Mouse (Mus musculus) lung, embryonic 14.5 days (tissue): ENCODE data around the gene Gpr176. TPM values are rescaled to one million over a fixed set of nuclear protein-coding genes. Genes with fewer than 3 reads are reported as not detected.

Experiments
- ATAC-seq: fragments of 200-750 bp; cut with Nextera tagmentation; 2 replicates; pipeline ENCODE4 v1.8.0; 2017; ENCODE audit warnings: mild to moderate bottlenecking, moderate TSS enrichment, moderate library complexity; ENCODE audit not compliant: insufficient read depth
- DNase-seq: peaks from one replicate; pipeline ENCODE4 v3.0.0-alpha.2; 2015
- H3K27ac ChIP-seq: fragments of 300-500 bp; sonication (generic); 2 replicates; pipeline ENCODE4 v1.5.1; 2014; ENCODE audit warnings: low read depth, mild to moderate bottlenecking, moderate library complexity
- H3K27me3 ChIP-seq: fragments of 300-500 bp; sonication (generic); 2 replicates; pipeline ENCODE4 v1.6.1; 2014; ENCODE audit warnings: low read length, control low read depth; ENCODE audit not compliant: insufficient read depth
- H3K36me3 ChIP-seq: fragments of 300-500 bp; sonication (generic); 2 replicates; pipeline ENCODE4 v1.6.1; 2014; ENCODE audit warnings: control low read depth; ENCODE audit not compliant: insufficient read depth
- H3K4me1 ChIP-seq: fragments of 300-500 bp; sonication (generic); 2 replicates; pipeline ENCODE4 v1.6.1; 2014; ENCODE audit warnings: antibody characterized with exemption, control low read depth; ENCODE audit not compliant: insufficient read depth
- H3K4me2 ChIP-seq: fragments of 300-500 bp; sonication (generic); 2 replicates; pipeline ENCODE4 v1.6.1; 2014; ENCODE audit warnings: mild to moderate bottlenecking
- H3K4me3 ChIP-seq: fragments of 300-500 bp; sonication (generic); 2 replicates; pipeline ENCODE4 v1.5.1; 2014; ENCODE audit warnings: low read depth, low read length
- H3K9ac ChIP-seq: fragments of 300-500 bp; sonication (generic); 2 replicates; pipeline ENCODE4 v1.6.1; 2014
- H3K9me3 ChIP-seq: fragments of 300-500 bp; sonication (generic); 2 replicates; pipeline ENCODE4 v1.6.1; 2016; ENCODE audit warnings: low read depth, low read length, control low read depth
- CTCF ChIP-seq: IDR thresholded peaks from 2 replicates; pipeline ENCODE4 v1.5.1; 2016; ENCODE audit warnings: antibody characterized with exemption, low read depth
- WGBS: fragments of 180-500 bp; shearing (Covaris S2); extraction: QIAGEN DNeasy Blood & Tissue Kit; methylation state at CpG from one replicate; pipeline ENCODE4 v1.1.7; 2014; 5-methylcytosine and 5-hydroxymethylcytosine counted together
- polyA plus RNA-seq: library from polyadenylated mRNA; unstranded; fragments of >200 nt; fragmentation: Nextera tagmentation; extraction: Ambion mirVana; gene quantifications from 2 replicates; pipeline ENCODE4 v1.2.1, GENCODE M21; 2014

Gene Gpr176
- polyA plus RNA-seq, 1 experiment from 2014 or later: 0.26 TPM

DNA sequence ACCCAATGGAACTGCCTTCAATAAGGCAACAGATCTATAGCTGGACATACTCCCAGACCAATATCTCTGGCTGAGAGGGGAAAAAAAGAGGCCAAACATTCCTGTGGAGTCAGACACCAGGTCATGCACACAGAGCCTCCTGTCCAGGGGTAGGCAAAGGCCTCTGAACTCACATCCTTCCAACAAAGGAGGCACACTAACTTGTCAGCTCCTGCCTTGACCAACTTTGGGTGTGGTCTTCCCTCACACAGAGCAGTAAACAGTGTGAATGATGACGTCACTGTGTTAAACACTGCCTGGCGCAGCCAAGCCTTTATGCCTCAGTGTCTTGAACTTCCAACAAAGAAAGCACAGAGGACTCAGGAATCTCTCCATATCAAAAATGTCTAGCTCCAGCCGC is 29.3 kb downstream of the Gpr176 start:
- Histone ChIP-seq H3K36me3 (no peaks in the 10 kb centered on the region), H3K4me3 (no peak overlapping the region), H3K4me2 (no peak overlapping the region), H3K27me3 (no peaks in the 10 kb centered on the region), H3K9ac (no peak overlapping the region), H3K9me3 (no peaks in the 10 kb centered on the region), H3K27ac (no peak overlapping the region), H3K4me1 (no peaks in the 10 kb centered on the region)
- ATAC-seq (no peak), DNase-seq (no peak)
- TF ChIP-seq CTCF: no peak
- WGBS: 66% methylated on average over 3 of the region's 3 CpGs

DNA sequence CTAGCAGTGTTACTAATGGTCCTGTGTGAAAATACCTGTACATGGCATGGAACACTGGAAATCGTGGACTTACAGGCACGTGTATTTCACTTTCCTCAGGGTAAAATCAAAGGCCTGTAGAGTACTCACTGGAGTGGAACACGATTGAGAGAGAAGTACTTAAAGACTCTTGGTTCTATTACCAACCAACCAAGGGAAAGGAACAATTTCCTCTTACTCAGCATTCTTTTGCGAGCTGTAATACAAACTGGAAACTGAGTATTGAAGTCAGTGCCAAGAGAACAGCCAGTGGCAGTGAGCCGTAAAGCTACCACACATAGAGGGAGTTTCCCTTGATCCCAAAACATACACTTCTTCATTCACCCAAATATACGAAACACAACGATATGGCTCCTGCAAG is 31.9 kb downstream of the Gpr176 start:
- Histone ChIP-seq H3K27ac (no peak overlapping the region), H3K9ac (no peak overlapping the region), H3K4me2 (no peak overlapping the region), H3K9me3 (no peaks in the 10 kb centered on the region), H3K4me1 (no peaks in the 10 kb centered on the region), H3K36me3 (no peaks in the 10 kb centered on the region), H3K27me3 (no peaks in the 10 kb centered on the region), H3K4me3 (no peak overlapping the region)
- no peak for TF ChIP-seq CTCF
- WGBS: 74% methylated on average over 7 of the region's 7 CpGs
- no peak for DNase-seq
- no peak for ATAC-seq

DNA sequence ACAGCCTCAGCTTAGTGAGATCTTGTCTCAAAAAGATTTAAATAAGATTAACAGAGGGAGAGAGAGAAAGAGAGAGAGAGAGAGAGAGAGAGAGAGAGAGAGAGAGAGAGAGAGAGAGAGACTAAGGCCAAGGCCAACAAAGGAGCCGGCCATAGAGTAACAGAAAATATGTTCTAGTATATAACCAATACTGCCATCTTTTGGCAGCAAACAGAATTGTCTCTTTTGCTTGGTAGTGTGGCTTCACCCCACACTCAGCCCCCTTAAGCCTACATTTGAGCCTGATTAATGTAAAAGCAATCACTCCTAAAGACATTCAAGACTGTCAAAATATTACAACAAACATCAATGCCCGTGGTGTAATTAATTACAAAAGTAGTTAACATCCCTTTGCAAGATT is 37.1 kb downstream of the Gpr176 start:
- H3K27ac ChIP-seq: no peak overlapping the region
- H3K9me3 ChIP-seq: no peaks in the 10 kb centered on the region
- H3K4me1 ChIP-seq: no peaks in the 10 kb centered on the region
- peak; percentile 49 for TF ChIP-seq CTCF
- H3K4me3 ChIP-seq: no peak overlapping the region
- H3K9ac ChIP-seq: no peak overlapping the region
- DNase-seq (peak; percentile 65), ATAC-seq (no peak)
- no peaks in the 10 kb centered on the region for H3K27me3 ChIP-seq
- H3K36me3 ChIP-seq: no peaks in the 10 kb centered on the region
- no peak overlapping the region for H3K4me2 ChIP-seq
- WGBS: 35% methylated on average over 2 of the region's 2 CpGs

DNA sequence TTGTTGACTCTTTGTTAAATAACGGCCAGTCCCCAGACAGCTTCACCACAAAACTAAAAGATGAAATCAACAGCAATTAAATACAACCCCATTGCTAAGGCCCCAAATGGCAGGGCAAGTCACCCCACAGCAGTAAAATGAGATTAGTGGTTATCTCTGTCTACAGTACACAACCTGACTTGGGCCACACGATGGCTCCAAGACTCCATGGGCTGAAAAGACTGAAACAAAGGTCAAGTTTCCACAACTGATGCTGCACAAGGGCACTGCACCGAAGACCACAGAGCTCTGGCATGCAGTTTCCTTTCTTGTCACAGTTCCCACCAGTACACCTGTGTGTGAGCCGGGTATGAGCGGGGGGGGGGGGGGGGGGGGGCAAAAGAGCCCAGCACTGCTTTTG is 50.6 kb downstream of the Gpr176 start:
- H3K4me3 ChIP-seq: no peak overlapping the region
- H3K27ac ChIP-seq: no peak overlapping the region
- DNase-seq (no peak), ATAC-seq (no peak)
- H3K27me3 ChIP-seq: no peaks in the 10 kb centered on the region
- whole genome bisulfite sequencing: 44% methylated on average over 4 of the region's 5 CpGs
- no peaks in the 10 kb centered on the region for H3K9me3 ChIP-seq
- no peak; the same call in 1 of the 2 replicates for TF ChIP-seq CTCF
- no peaks in the 10 kb centered on the region for H3K36me3 ChIP-seq
- H3K4me2 ChIP-seq: no peak overlapping the region
- H3K9ac ChIP-seq: no peak overlapping the region
- no peaks in the 10 kb centered on the region for H3K4me1 ChIP-seq

DNA sequence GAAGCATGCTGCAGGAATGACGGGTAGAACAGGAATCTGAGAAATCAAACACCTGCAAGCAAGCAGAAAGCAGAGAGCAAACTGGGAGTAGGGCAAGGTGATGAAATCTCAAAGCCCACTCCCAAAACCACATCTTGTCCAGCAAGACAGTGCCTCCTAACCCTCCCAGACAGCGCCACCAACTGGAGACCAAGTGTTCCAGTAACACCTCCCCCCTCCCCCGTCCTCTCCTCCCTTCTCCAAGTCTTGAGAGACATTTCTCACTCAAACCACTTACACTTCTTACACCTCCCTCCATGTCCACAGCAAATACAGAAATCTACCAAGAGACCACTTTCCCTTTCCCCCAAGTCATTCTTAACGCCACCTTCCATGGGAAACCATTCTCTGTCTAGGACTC is 51.4 kb downstream of the Gpr176 start:
- no peaks in the 10 kb centered on the region for H3K9me3 ChIP-seq
- ATAC-seq (no peak), DNase-seq (no peak)
- no peaks in the 10 kb centered on the region for H3K36me3 ChIP-seq
- WGBS: 65% methylated on average over 4 of the region's 4 CpGs
- no peak overlapping the region for H3K4me3 ChIP-seq
- no peak overlapping the region for H3K27ac ChIP-seq
- no peak for TF ChIP-seq CTCF
- no peaks in the 10 kb centered on the region for H3K4me1 ChIP-seq
- no peaks in the 10 kb centered on the region for H3K27me3 ChIP-seq
- no peak overlapping the region for H3K9ac ChIP-seq
- no peak overlapping the region for H3K4me2 ChIP-seq

DNA sequence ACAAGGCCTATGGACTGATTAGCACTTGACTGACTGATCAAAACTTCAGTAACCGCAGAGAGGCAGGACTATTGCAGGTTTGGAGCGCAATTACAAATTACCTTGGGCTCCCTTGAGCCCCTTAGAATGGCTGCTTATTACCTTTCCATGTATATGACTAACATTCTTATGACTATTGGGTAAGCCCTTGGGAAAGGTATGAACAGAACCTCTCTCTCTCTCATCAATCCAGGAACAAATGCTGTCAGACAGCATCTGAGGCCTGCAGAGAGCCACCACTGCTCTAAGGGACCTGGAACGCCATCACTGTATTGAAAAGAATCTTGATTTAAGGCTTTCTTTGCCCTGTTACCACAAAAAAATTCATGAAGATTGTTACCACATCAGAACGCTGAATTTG is 52.1 kb downstream of the Gpr176 start:
- Histone ChIP-seq H3K27me3 (no peaks in the 10 kb centered on the region), H3K27ac (no peak overlapping the region), H3K9ac (no peak overlapping the region), H3K4me1 (no peaks in the 10 kb centered on the region), H3K9me3 (no peaks in the 10 kb centered on the region), H3K36me3 (no peaks in the 10 kb centered on the region), H3K4me3 (no peak overlapping the region), H3K4me2 (no peak overlapping the region)
- no peak for DNase-seq
- TF ChIP-seq CTCF: no peak
- ATAC-seq: no peak
- 89% methylated on average over 4 of the region's 4 CpGs for WGBS

DNA sequence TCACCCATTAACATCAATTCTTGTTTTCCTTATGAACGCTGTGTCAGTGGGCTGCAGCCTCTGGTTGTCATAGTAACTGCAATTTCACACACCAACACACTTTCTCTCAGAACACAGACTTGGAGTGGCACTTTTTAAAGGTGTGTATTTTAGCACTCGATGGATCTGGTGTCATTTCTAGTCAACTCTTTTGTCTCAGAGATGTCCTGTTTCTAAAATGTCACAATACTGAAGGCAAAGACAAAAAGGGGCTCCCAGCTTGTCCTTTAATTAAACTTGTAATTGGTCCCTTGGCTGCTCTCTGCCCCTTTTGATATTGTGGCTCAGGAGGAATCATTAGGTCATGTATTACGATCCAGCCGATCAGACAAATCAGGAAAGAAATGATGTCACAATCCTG is 52.7 kb downstream of the Gpr176 start:
- TF ChIP-seq CTCF: no peak
- H3K27ac ChIP-seq: no peak overlapping the region
- WGBS: 62% methylated on average over 4 of the region's 4 CpGs

DNA sequence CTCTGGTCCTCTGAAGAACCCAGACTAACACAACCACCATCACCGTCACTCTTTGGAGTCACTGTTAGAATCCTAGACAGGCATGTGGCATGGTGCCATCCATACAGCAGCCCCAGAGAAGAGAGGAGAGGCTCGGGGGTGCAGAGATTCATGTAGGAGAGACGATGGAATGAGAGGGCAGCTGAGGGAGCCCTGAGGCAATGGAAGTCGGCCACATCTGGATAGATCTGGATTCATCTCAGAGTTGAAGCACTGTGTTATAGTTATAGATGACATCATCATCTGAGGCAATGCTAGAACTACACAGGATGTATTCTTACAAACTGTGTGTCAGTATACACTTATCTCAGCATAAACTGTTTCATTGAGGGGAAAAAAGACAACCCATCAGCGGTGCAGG is 54.0 kb downstream of the Gpr176 start:
- WGBS: 44% methylated on average over 5 of the region's 5 CpGs
- Histone ChIP-seq H3K36me3 (no peaks in the 10 kb centered on the region), H3K27ac (no peak overlapping the region), H3K4me1 (no peaks in the 10 kb centered on the region), H3K4me2 (no peak overlapping the region), H3K9ac (no peak overlapping the region), H3K9me3 (no peaks in the 10 kb centered on the region), H3K27me3 (no peaks in the 10 kb centered on the region), H3K4me3 (no peak overlapping the region)
- DNase-seq (no peak), ATAC-seq (peak; percentile 38; the same call in 1 of the 2 replicates)
- TF ChIP-seq CTCF: no peak

More for the DNA sequence above, 52.7 kb downstream of the Gpr176 start:
- Histone ChIP-seq H3K4me3 (no peak overlapping the region), H3K4me1 (no peaks in the 10 kb centered on the region), H3K9ac (no peak overlapping the region), H3K36me3 (no peaks in the 10 kb centered on the region), H3K4me2 (no peak overlapping the region), H3K9me3 (no peaks in the 10 kb centered on the region), H3K27me3 (no peaks in the 10 kb centered on the region)
- ATAC-seq (no peak), DNase-seq (no peak)
